Mouse (Mus musculus) hindbrain, embryonic 15.5 days (tissue): ENCODE results near the gene Gtsf1. TPM values are rescaled to one million over a fixed set of nuclear protein-coding genes. Genes with fewer than 3 reads are reported as not detected.

ENCODE experiments used
- ATAC-seq: fragments of 200-750 bp; cut with Nextera tagmentation; 2 replicates; pipeline ENCODE4 v1.8.0; 2017; ENCODE audit warnings: low read depth, moderate number of reproducible peaks, moderate TSS enrichment; ENCODE audit not compliant: low FRiP score
- H3K27ac ChIP-seq: fragments of 300-500 bp; sonication (generic); replicated peaks from 2 replicates; pipeline ENCODE4 v1.5.1; 2015; ENCODE audit warnings: mild to moderate bottlenecking, inconsistent platforms
- H3K27me3 ChIP-seq: fragments of 300-500 bp; sonication (generic); 2 replicates; pipeline ENCODE4 v1.6.1; 2015; ENCODE audit warnings: control low read depth, inconsistent platforms
- H3K36me3 ChIP-seq: fragments of 300-500 bp; sonication (generic); 2 replicates; pipeline ENCODE4 v1.6.1; 2015; ENCODE audit warnings: control low read depth, inconsistent platforms
- H3K4me1 ChIP-seq: fragments of 300-500 bp; sonication (generic); replicated peaks from 2 replicates; pipeline ENCODE4 v1.6.1; 2015; ENCODE audit warnings: control low read depth, inconsistent platforms
- H3K4me2 ChIP-seq: fragments of 300-500 bp; sonication (generic); 2 replicates; pipeline ENCODE4 v1.6.1; 2015; ENCODE audit warnings: moderate library complexity, mild to moderate bottlenecking, inconsistent platforms
- H3K4me3 ChIP-seq: fragments of 300-500 bp; sonication (generic); 2 replicates; pipeline ENCODE4 v1.5.1; 2015; ENCODE audit warnings: mild to moderate bottlenecking, inconsistent platforms
- H3K9ac ChIP-seq: fragments of 300-500 bp; sonication (generic); 2 replicates; pipeline ENCODE4 v1.6.1; 2015; ENCODE audit warnings: inconsistent platforms
- H3K9me3 ChIP-seq: fragments of 300-500 bp; sonication (generic); 2 replicates; pipeline ENCODE4 v1.6.1; 2016; ENCODE audit warnings: control low read depth, inconsistent platforms
- WGBS: fragments of 180-500 bp; shearing (Covaris S2); methylation state at CpG from one replicate; pipeline ENCODE4 v1.1.7; 2015; 5-methylcytosine and 5-hydroxymethylcytosine counted together
- polyA plus RNA-seq: library from polyadenylated mRNA; unstranded; fragments of >200 nt; fragmentation: Nextera tagmentation; extraction: Ambion mirVana; gene quantifications from 2 replicates; pipeline ENCODE4 v1.2.1, GENCODE M21; 2015

Gtsf1 gene
- polyA plus RNA-seq, 1 experiment from 2014 or later: not detected

GRCm38 (mm10) chr15:103372461-103372860, 57.8 kb downstream of the Gtsf1 start:
- Histone ChIP-seq H3K4me1 (0 out of 2 replicates have a peak, but pooled peaks cover 6% of the 10 kb centered on the region), H3K9ac (no peak overlapping the region), H3K36me3 (no peaks in the 10 kb centered on the region), H3K9me3 (no peaks in the 10 kb centered on the region), H3K27me3 (no peaks in the 10 kb centered on the region; the same call in 1 of the 2 replicates), H3K4me2 (no peak overlapping the region), H3K4me3 (no peak overlapping the region), H3K27ac (no peak overlapping the region)
- ATAC-seq: no peak

GRCm38 (mm10) chr15:103371741-103372140, 58.5 kb downstream of the Gtsf1 start:
- no peak for ATAC-seq
- Histone ChIP-seq H3K36me3 (no peaks in the 10 kb centered on the region), H3K27ac (no peak overlapping the region), H3K9ac (no peak overlapping the region), H3K4me2 (no peak overlapping the region), H3K27me3 (no peaks in the 10 kb centered on the region; the same call in 1 of the 2 replicates), H3K4me3 (no peak overlapping the region), H3K9me3 (no peaks in the 10 kb centered on the region), H3K4me1 (peaks cover 7% of the 10 kb centered on the region)
- 79% methylated on average over 1 of the region's 1 CpGs for WGBS

- no peak for ATAC-seq
- Histone ChIP-seq H3K4me3 (no peak overlapping the region), H3K9ac (no peak overlapping the region), H3K9me3 (no peaks in the 10 kb centered on the region), H3K36me3 (no peaks in the 10 kb centered on the region), H3K27ac (no peak overlapping the region), H3K4me2 (no peak overlapping the region), H3K27me3 (no peaks in the 10 kb centered on the region; the same call in 1 of the 2 replicates), H3K4me1 (peaks cover 10% of the 10 kb centered on the region)
- WGBS: 30% methylated on average over 2 of the region's 2 CpGs
These were observed 59.1 kb downstream of the Gtsf1 start for GRCm38 (mm10) chr15:103371208-103371607.

- no peak for ATAC-seq
- H3K4me1 ChIP-seq: peaks cover 17% of the 10 kb centered on the region
- WGBS: 71% methylated on average over 4 of the region's 4 CpGs
- peaks cover 4% of the 10 kb centered on the region; the same call in 1 of the 2 replicates for H3K27me3 ChIP-seq
- no peak overlapping the region for H3K4me2 ChIP-seq
- H3K36me3 ChIP-seq: no peaks in the 10 kb centered on the region
- H3K27ac ChIP-seq: no peak overlapping the region
- no peaks in the 10 kb centered on the region for H3K9me3 ChIP-seq
- no peak overlapping the region for H3K9ac ChIP-seq
- H3K4me3 ChIP-seq: no peak overlapping the region
These were observed 59.8 kb downstream of the Gtsf1 start for GRCm38 (mm10) chr15:103370462-103370861.

- Histone ChIP-seq H3K27me3 (peaks cover 5% of the 10 kb centered on the region; the same call in 1 of the 2 replicates), H3K27ac (no peak overlapping the region), H3K9ac (no peak overlapping the region), H3K9me3 (no peaks in the 10 kb centered on the region), H3K4me3 (no peak overlapping the region), H3K4me1 (peaks cover 20% of the 10 kb centered on the region), H3K4me2 (no peak overlapping the region), H3K36me3 (no peaks in the 10 kb centered on the region)
- 45% methylated on average over 1 of the region's 1 CpGs for WGBS
- no peak for ATAC-seq
These were observed 61.1 kb downstream of the Gtsf1 start for GRCm38 (mm10) chr15:103369123-103369522.

GRCm38 (mm10) chr15:103368179-103368940, 61.9 kb downstream of the Gtsf1 start:
- ATAC-seq: no peak

GRCm38 (mm10) chr15:103366376-103367149, 63.7 kb downstream of the Gtsf1 start, which contains the start of gene Itga5:
Gene Itga5 (minus strand): TSS chr15:103366763.
- ATAC-seq: peak; percentile 75
- peak within 1 kb of the TSS; percentile 17; the same call in 1 of the 2 replicates for H3K27ac ChIP-seq
- under 1% methylated on average over 50 of the region's 51 CpGs for WGBS

More at GRCm38 (mm10) chr15:103368179-103368940, 61.9 kb downstream of the Gtsf1 start:
- H3K27me3 ChIP-seq: peaks cover 5% of the 10 kb centered on the region; the same call in 1 of the 2 replicates
- H3K36me3 ChIP-seq: no peaks in the 10 kb centered on the region
- 83% methylated on average over 4 of the region's 4 CpGs for WGBS
- no peaks in the 10 kb centered on the region for H3K9me3 ChIP-seq
- no peak overlapping the region for H3K4me2 ChIP-seq
- H3K9ac ChIP-seq: no peak overlapping the region
- peaks cover 20% of the 10 kb centered on the region for H3K4me1 ChIP-seq
- no peak overlapping the region for H3K4me3 ChIP-seq
- no peak overlapping the region for H3K27ac ChIP-seq

GRCm38 (mm10) chr15:103365471-103366375, 64.5 kb downstream of the Gtsf1 start:
- no peak for ATAC-seq
- peaks cover 5% of the 10 kb centered on the region; the same call in 1 of the 2 replicates for H3K27me3 ChIP-seq
- no peaks in the 10 kb centered on the region for H3K36me3 ChIP-seq
- H3K9me3 ChIP-seq: no peaks in the 10 kb centered on the region
- H3K4me2 ChIP-seq: peak overlapping the region; percentile 92
- peak overlapping the region; percentile 46 for H3K4me3 ChIP-seq
- peak overlapping the region; percentile 51 for H3K9ac ChIP-seq
- WGBS: under 1% methylated on average over 51 of the region's 51 CpGs
- peak overlapping the region; percentile 17; the same call in 1 of the 2 replicates for H3K27ac ChIP-seq
- H3K4me1 ChIP-seq: peaks cover 20% of the 10 kb centered on the region

More at GRCm38 (mm10) chr15:103366376-103367149, 63.7 kb downstream of the Gtsf1 start, which contains the start of gene Itga5:
- Histone ChIP-seq H3K4me2 (peak within 1 kb of the TSS; percentile 92), H3K4me1 (peaks cover 20% of the 10 kb centered on the region), H3K27me3 (peaks cover 5% of the 10 kb centered on the region; the same call in 1 of the 2 replicates), H3K4me3 (peak within 1 kb of the TSS; percentile 46), H3K9ac (peak within 1 kb of the TSS; percentile 51), H3K36me3 (no peaks in the 10 kb centered on the region), H3K9me3 (no peaks in the 10 kb centered on the region)

- Histone ChIP-seq H3K9me3 (no peaks in the 10 kb centered on the region), H3K9ac (no peak overlapping the region), H3K4me2 (peak overlapping the region; percentile 92), H3K27me3 (peaks cover 5% of the 10 kb centered on the region; the same call in 1 of the 2 replicates), H3K27ac (no peak overlapping the region), H3K36me3 (no peaks in the 10 kb centered on the region), H3K4me3 (0 out of 2 replicates have a peak overlapping the region, but pooled peaks have one; percentile 46), H3K4me1 (peaks cover 20% of the 10 kb centered on the region)
- 55% methylated on average over 4 of the region's 4 CpGs for WGBS
- no peak for ATAC-seq
These were observed 65.5 kb downstream of the Gtsf1 start for GRCm38 (mm10) chr15:103364761-103365160.

- Histone ChIP-seq H3K27me3 (peaks cover 5% of the 10 kb centered on the region; the same call in 1 of the 2 replicates), H3K36me3 (no peaks in the 10 kb centered on the region), H3K4me3 (no peak overlapping the region), H3K4me1 (peaks cover 20% of the 10 kb centered on the region), H3K27ac (no peak overlapping the region), H3K9me3 (no peaks in the 10 kb centered on the region), H3K9ac (no peak overlapping the region), H3K4me2 (no peak overlapping the region)
- ATAC-seq: no peak
- 66% methylated on average over 1 of the region's 1 CpGs for WGBS
These were observed 66.5 kb downstream of the Gtsf1 start for GRCm38 (mm10) chr15:103363809-103364208.

GRCm38 (mm10) chr15:103362950-103363349, 67.3 kb downstream of the Gtsf1 start:
- H3K27ac ChIP-seq: no peak overlapping the region
- H3K4me1 ChIP-seq: peaks cover 20% of the 10 kb centered on the region
- no peak for ATAC-seq
- no peak overlapping the region for H3K4me3 ChIP-seq
- H3K9ac ChIP-seq: no peak overlapping the region
- H3K9me3 ChIP-seq: no peaks in the 10 kb centered on the region
- no peak overlapping the region for H3K4me2 ChIP-seq
- WGBS: 93% methylated on average over 3 of the region's 3 CpGs
- no peaks in the 10 kb centered on the region for H3K36me3 ChIP-seq
- peaks cover 5% of the 10 kb centered on the region; the same call in 1 of the 2 replicates for H3K27me3 ChIP-seq
